Mouse (Mus musculus) midbrain, postnatal 0 days (tissue): ENCODE data around the gene Tnrc6b. TPM values are rescaled to one million over a fixed set of nuclear protein-coding genes. Genes with fewer than 3 reads are reported as not detected.

Experiments used
- ATAC-seq: fragments of 200-750 bp; cut with Nextera tagmentation; 2 replicates; pipeline ENCODE4 v1.8.0; 2017; ENCODE audit warnings: moderate number of reproducible peaks, mild to moderate bottlenecking, moderate TSS enrichment, moderate library complexity; ENCODE audit not compliant: low FRiP score
- DNase-seq: peaks from one replicate; pipeline ENCODE4 v3.0.0-alpha.2; 2015; ENCODE audit warnings: low spot score
- H3K27ac ChIP-seq: fragments of 300-500 bp; sonication (generic); 2 replicates; pipeline ENCODE4 v1.5.1; 2014; ENCODE audit warnings: low read depth, mild to moderate bottlenecking, low read length, mixed read lengths
- H3K27me3 ChIP-seq: fragments of 300-500 bp; sonication (generic); 2 replicates; pipeline ENCODE4 v1.6.1; 2014; ENCODE audit warnings: low read length, control low read depth, mixed read lengths; ENCODE audit not compliant: insufficient read depth
- H3K36me3 ChIP-seq: fragments of 300-500 bp; sonication (generic); 2 replicates; pipeline ENCODE4 v1.6.1; 2014; ENCODE audit warnings: low read length, control low read depth, mixed read lengths; ENCODE audit not compliant: insufficient read depth
- H3K4me1 ChIP-seq: fragments of 300-500 bp; sonication (generic); 2 replicates; pipeline ENCODE4 v1.6.1; 2014; ENCODE audit warnings: mild to moderate bottlenecking, control low read depth, antibody characterized with exemption, low read length, mixed read lengths; ENCODE audit not compliant: insufficient read depth
- H3K4me2 ChIP-seq: fragments of 300-500 bp; sonication (generic); 2 replicates; pipeline ENCODE4 v1.6.1; 2014; ENCODE audit warnings: low read depth, mild to moderate bottlenecking, low read length, mixed read lengths; ENCODE audit not compliant: poor library complexity, severe bottlenecking
- H3K4me3 ChIP-seq: fragments of 300-500 bp; sonication (generic); 2 replicates; pipeline ENCODE4 v1.5.1; 2014; ENCODE audit warnings: low read depth, mild to moderate bottlenecking, low read length, moderate library complexity
- H3K9ac ChIP-seq: fragments of 300-500 bp; sonication (generic); replicated peaks from 2 replicates; pipeline ENCODE4 v1.6.1; 2014; ENCODE audit warnings: mild to moderate bottlenecking, low read length, moderate library complexity, mixed read lengths; ENCODE audit not compliant: poor library complexity, severe bottlenecking
- H3K9me3 ChIP-seq: fragments of 300-500 bp; sonication (generic); 2 replicates; pipeline ENCODE4 v1.6.1; 2016; ENCODE audit warnings: low read length, control low read depth
- CTCF ChIP-seq: IDR thresholded peaks from 2 replicates; pipeline ENCODE4 v1.5.1; 2016; ENCODE audit warnings: antibody characterized with exemption, mild to moderate bottlenecking
- WGBS: fragments of 180-500 bp; shearing (Covaris S2); extraction: QIAGEN DNeasy Blood & Tissue Kit; methylation state at CpG from one replicate; pipeline ENCODE4 v1.1.7; 2014; 5-methylcytosine and 5-hydroxymethylcytosine counted together
- polyA plus RNA-seq: library from polyadenylated mRNA; unstranded; fragments of >200 nt; fragmentation: Nextera tagmentation; extraction: Ambion mirVana; gene quantifications from 2 replicates; pipeline ENCODE4 v1.2.1, GENCODE M21; 2015
- total RNA-seq: library from RNA; depleted of rRNA; stranded (reverse); fragments of >200 nt; gene quantifications from 2 replicates; pipeline ENCODE4 v1.2.3, GENCODE M21; 2014

The Tnrc6b gene
- total and polyA plus RNA-seq, 2 experiments from 2014 or later, result 26.3 to 30.0 TPM

- Histone ChIP-seq H3K36me3 (no peaks in the 10 kb centered on the region), H3K4me2 (no peak overlapping the region), H3K4me3 (no peak overlapping the region), H3K27ac (peak overlapping the region; percentile 65), H3K9me3 (no peaks in the 10 kb centered on the region), H3K4me1 (peaks cover 18% of the 10 kb centered on the region), H3K9ac (no peak overlapping the region; the same call in 1 of the 2 replicates), H3K27me3 (no peaks in the 10 kb centered on the region)
- 0 out of 2 replicates have a peak, but pooled peaks have one; percentile 51 for ATAC-seq
- no peak for TF ChIP-seq CTCF
- 44% methylated on average over 3 of the region's 3 CpGs for WGBS
- DNase-seq, result peak; percentile 53
Observed at GRCm38 (mm10) chr15:80683990-80684389, 27.1 kb upstream of the Tnrc6b start.

GRCm38 (mm10) chr15:80684786-80685602 lies 26.1 kb upstream of the Tnrc6b start:
- 21% methylated on average over 8 of the region's 8 CpGs for WGBS
- no peak for DNase-seq

GRCm38 (mm10) chr15:80685603-80685895 lies 25.6 kb upstream of the Tnrc6b start:
- H3K4me3 ChIP-seq, result no peak overlapping the region
- H3K4me2 ChIP-seq, result no peak overlapping the region
- WGBS, result 28% methylated on average over 7 of the region's 7 CpGs
- no peak overlapping the region for H3K9ac ChIP-seq
- no peak; the same call in 1 of the 2 replicates for ATAC-seq
- no peak for TF ChIP-seq CTCF
- H3K4me1 ChIP-seq, result peaks cover 16% of the 10 kb centered on the region
- H3K27me3 ChIP-seq, result no peaks in the 10 kb centered on the region
- DNase-seq, result peak; percentile 64
- no peaks in the 10 kb centered on the region for H3K36me3 ChIP-seq
- no peaks in the 10 kb centered on the region for H3K9me3 ChIP-seq
- no peak overlapping the region for H3K27ac ChIP-seq

More at GRCm38 (mm10) chr15:80684786-80685602, 26.1 kb upstream of the Tnrc6b start:
- Histone ChIP-seq H3K4me1 (peaks cover 16% of the 10 kb centered on the region), H3K4me2 (no peak overlapping the region), H3K4me3 (no peak overlapping the region), H3K9me3 (no peaks in the 10 kb centered on the region), H3K27me3 (no peaks in the 10 kb centered on the region), H3K9ac (no peak overlapping the region), H3K36me3 (no peaks in the 10 kb centered on the region), H3K27ac (no peak overlapping the region)
- no peak for ATAC-seq
- no peak for TF ChIP-seq CTCF

- no peak overlapping the region for H3K9ac ChIP-seq
- no peak for DNase-seq
- 70% methylated on average over 7 of the region's 7 CpGs for WGBS
Observed at GRCm38 (mm10) chr15:80688536-80688935, 22.6 kb upstream of the Tnrc6b start.

GRCm38 (mm10) chr15:80693492-80693891 lies 17.6 kb upstream of the Tnrc6b start:
- Histone ChIP-seq H3K27me3 (no peaks in the 10 kb centered on the region), H3K4me2 (no peak overlapping the region), H3K9ac (no peak overlapping the region), H3K4me1 (peaks cover 19% of the 10 kb centered on the region), H3K36me3 (no peaks in the 10 kb centered on the region), H3K4me3 (no peak overlapping the region), H3K27ac (peak overlapping the region; percentile 38), H3K9me3 (no peaks in the 10 kb centered on the region)
- ATAC-seq (no peak; the same call in 1 of the 2 replicates), DNase-seq (no peak)
- WGBS, result 24% methylated on average over 3 of the region's 3 CpGs
- TF ChIP-seq CTCF, result no peak; the same call in 1 of the 2 replicates

More at GRCm38 (mm10) chr15:80688536-80688935, 22.6 kb upstream of the Tnrc6b start:
- Histone ChIP-seq H3K4me2 (no peak overlapping the region), H3K4me1 (peaks cover 26% of the 10 kb centered on the region), H3K36me3 (no peaks in the 10 kb centered on the region), H3K4me3 (no peak overlapping the region), H3K27me3 (no peaks in the 10 kb centered on the region), H3K9me3 (no peaks in the 10 kb centered on the region), H3K27ac (no peak overlapping the region)
- no peak for TF ChIP-seq CTCF
- no peak for ATAC-seq
